Mouse (Mus musculus) right cerebral cortex, postnatal 25 days (tissue): ENCODE data around the gene Stxbp5.

Experiments
- DNase-seq: peaks from one replicate; pipeline ENCODE4 v3.0.0; 2022

Stxbp5 gene

GRCm38 (mm10) chr10:9856792-9857191 is 44.1 kb downstream of the Stxbp5 start:
- no peak for DNase-seq

GRCm38 (mm10) chr10:9846408-9846807 is 54.5 kb downstream of the Stxbp5 start:
- DNase-seq: no peak

- DNase-seq: no peak
These were observed 61.5 kb downstream of the Stxbp5 start for GRCm38 (mm10) chr10:9839408-9839807.

- DNase-seq: no peak
These were observed 65.9 kb downstream of the Stxbp5 start for GRCm38 (mm10) chr10:9834986-9835385.

GRCm38 (mm10) chr10:9832937-9833336 is 67.9 kb downstream of the Stxbp5 start:
- DNase-seq: no peak

- no peak for DNase-seq
These were observed 71.1 kb downstream of the Stxbp5 start for GRCm38 (mm10) chr10:9829744-9830143.

GRCm38 (mm10) chr10:9821299-9821698 is 79.6 kb downstream of the Stxbp5 start:
- DNase-seq: no peak

GRCm38 (mm10) chr10:9818574-9818973 is 82.3 kb downstream of the Stxbp5 start:
- DNase-seq: no peak

GRCm38 (mm10) chr10:9813926-9814325 is 87.0 kb downstream of the Stxbp5 start:
- DNase-seq: no peak

- no peak for DNase-seq
These were observed 93.3 kb downstream of the Stxbp5 start for GRCm38 (mm10) chr10:9807596-9807995.

GRCm38 (mm10) chr10:9805341-9805740 is 95.5 kb downstream of the Stxbp5 start:
- DNase-seq: no peak

- DNase-seq: no peak
These were observed 97.8 kb downstream of the Stxbp5 start for GRCm38 (mm10) chr10:9803126-9803525.

GRCm38 (mm10) chr10:9801571-9801970 is 99.3 kb downstream of the Stxbp5 start:
- no peak for DNase-seq

GRCm38 (mm10) chr10:9799085-9799484 is 101.8 kb downstream of the Stxbp5 start:
- no peak for DNase-seq

- DNase-seq: no peak
These were observed 104.5 kb downstream of the Stxbp5 start for GRCm38 (mm10) chr10:9796429-9796828.

- DNase-seq: no peak
These were observed 106.5 kb downstream of the Stxbp5 start for GRCm38 (mm10) chr10:9794429-9794828.

- DNase-seq: no peak
These were observed 109.9 kb downstream of the Stxbp5 start for GRCm38 (mm10) chr10:9790947-9791346.

GRCm38 (mm10) chr10:9786461-9786860 is 114.4 kb downstream of the Stxbp5 start:
- DNase-seq: no peak

- DNase-seq: no peak
These were observed 115.2 kb downstream of the Stxbp5 start for GRCm38 (mm10) chr10:9785651-9786050.

GRCm38 (mm10) chr10:9779864-9780263 is 121.0 kb downstream of the Stxbp5 start:
- DNase-seq: no peak

GRCm38 (mm10) chr10:9770261-9770660 is 130.6 kb downstream of the Stxbp5 start:
- no peak for DNase-seq

GRCm38 (mm10) chr10:9763831-9764230 is 137.0 kb downstream of the Stxbp5 start:
- no peak for DNase-seq

- DNase-seq: no peak
These were observed 140.6 kb downstream of the Stxbp5 start for GRCm38 (mm10) chr10:9760264-9760663.

GRCm38 (mm10) chr10:9756546-9756945 is 144.3 kb downstream of the Stxbp5 start:
- no peak for DNase-seq

- peak; percentile 62 for DNase-seq
These were observed 145.9 kb downstream of the Stxbp5 start for GRCm38 (mm10) chr10:9754893-9755541.
